Mouse (Mus musculus) cerebellum, adult 11-12 months (tissue): ENCODE results near the gene Mpped2.

ENCODE experiments used
- DNase-seq: peaks from one replicate; pipeline ENCODE4 v3.0.0; 2022

Mpped2 gene

GRCm38 (mm10) chr2:106860856-106861679 is 168.0 kb downstream of the Mpped2 start:
- DNase-seq, result no peak

DNA sequence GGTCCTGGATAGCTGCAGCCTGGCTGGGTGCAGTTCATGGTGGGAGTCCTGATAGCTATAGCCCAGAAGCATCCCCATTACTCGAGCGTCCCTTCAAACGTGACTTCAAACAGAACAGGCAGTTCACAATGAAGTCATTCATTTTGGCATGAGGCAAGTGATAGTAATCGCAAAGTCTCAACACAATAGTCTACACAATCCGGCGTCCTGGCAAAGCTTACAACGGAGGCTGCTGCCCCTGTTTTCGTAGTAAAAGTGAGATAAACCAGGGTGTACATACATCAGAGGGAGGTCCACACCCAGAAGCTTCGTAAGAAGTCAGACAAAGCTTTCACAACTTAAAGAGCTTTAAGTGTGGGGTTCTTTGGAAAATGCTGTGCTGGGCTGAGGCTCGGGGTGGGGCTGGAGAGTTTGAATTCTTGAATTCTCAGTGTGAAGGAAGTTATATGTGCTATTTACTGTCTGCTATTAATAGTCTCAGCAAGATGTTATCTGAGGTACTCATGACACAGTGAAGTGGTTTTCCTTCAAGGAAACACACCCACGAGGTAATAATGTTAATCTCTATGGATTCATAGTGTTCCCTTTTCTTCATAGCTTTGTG is 170.1 kb downstream of the Mpped2 start:
- no peak for DNase-seq

DNA sequence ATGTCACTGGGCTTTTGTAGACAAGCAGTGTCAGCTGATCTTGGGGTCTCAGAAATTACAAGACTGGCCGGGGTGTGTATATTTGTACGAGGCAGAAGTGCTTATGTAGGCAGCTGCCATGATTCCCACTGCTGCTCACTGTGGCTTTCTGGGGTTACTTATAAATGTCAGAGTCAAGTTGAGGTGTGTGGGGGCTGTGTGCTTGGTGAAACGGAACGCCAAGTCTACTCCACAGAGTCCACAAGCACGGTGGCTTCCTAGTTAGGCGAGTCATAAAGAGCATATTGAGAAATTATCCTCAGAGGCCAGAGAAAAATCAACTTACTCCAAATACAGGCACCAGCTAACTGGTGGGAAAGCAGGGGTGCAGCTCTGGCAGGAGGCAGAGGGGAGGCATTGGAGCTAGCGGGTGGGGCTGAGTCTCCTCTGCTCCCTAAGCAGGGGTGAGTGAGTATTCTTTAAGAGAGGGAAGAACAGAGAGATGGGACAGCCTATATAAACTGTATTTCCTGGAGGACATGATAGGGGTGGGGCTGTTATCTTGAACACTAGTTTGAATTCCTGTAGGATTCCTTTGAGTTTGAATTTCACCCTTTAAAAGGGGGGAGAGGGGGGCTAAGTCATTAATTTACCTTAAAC is 172.2 kb downstream of the Mpped2 start:
- no peak for DNase-seq

GRCm38 (mm10) chr2:106866303-106866702 is 173.2 kb downstream of the Mpped2 start:
- no peak for DNase-seq

- DNase-seq, result no peak
These were observed 177.8 kb downstream of the Mpped2 start for GRCm38 (mm10) chr2:106870886-106871285.

GRCm38 (mm10) chr2:106873166-106873565 is 180.1 kb downstream of the Mpped2 start:
- DNase-seq, result no peak

- no peak for DNase-seq
These were observed 190.3 kb downstream of the Mpped2 start for GRCm38 (mm10) chr2:106883390-106883789.

DNA sequence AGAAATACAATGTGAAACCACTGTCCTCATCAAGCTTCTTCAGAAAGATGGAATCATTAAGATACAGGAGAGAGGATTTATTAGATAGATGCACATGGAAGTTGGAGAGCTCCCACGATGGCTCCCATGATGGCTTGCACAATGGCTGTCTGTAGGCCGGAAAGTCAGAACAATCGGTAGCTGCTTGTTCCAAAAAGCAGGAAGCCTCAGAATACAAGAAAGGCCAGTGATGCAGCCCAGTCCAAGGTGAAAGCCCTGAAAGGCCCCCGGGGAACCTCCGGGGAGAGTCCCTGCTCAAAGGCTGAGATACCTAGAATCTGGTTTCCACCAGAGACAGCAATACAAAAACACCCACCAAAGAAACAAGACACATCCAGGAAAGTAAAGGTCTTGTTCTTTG is 195.1 kb downstream of the Mpped2 start:
- DNase-seq, result no peak

DNA sequence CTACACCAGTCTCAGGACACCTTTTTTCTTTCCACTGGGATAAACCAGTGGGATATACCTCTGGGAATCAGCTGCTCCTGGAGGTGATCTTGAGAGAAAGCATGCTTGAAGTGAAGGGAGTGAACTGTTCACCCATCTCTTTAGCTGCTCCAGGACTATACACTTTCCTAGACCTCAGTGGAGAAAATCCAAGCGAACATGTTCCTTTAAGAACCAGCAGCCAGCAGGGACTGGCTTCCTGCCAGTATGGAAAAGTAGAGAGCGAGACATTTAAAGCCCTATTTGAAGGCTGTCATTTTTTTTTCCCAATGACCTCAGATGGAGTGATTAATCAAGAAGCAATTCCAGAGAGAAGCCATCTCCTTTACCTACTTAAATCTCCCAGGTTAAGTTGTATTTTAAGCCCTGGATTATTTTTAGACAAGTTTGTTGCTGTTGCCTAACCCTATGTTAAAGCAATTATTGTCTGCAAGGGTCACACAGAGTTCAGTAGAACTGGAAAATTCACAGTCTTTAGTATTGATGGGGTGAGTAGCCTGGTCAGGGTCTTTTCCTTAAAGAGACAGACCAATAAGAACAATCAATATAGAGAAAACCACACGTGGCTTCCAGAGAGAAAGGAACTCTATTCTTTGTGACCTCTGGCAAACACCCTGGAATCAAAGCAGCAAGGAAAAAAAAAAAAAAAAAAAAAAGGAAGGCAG is 196.4 kb downstream of the Mpped2 start:
- DNase-seq, result no peak

- no peak for DNase-seq
These were observed 200.3 kb downstream of the Mpped2 start for GRCm38 (mm10) chr2:106893376-106893775.

GRCm38 (mm10) chr2:106895326-106896023 is 202.4 kb downstream of the Mpped2 start:
- no peak for DNase-seq

- no peak for DNase-seq
These were observed 202.9 kb downstream of the Mpped2 start for GRCm38 (mm10) chr2:106896024-106896384.

DNA sequence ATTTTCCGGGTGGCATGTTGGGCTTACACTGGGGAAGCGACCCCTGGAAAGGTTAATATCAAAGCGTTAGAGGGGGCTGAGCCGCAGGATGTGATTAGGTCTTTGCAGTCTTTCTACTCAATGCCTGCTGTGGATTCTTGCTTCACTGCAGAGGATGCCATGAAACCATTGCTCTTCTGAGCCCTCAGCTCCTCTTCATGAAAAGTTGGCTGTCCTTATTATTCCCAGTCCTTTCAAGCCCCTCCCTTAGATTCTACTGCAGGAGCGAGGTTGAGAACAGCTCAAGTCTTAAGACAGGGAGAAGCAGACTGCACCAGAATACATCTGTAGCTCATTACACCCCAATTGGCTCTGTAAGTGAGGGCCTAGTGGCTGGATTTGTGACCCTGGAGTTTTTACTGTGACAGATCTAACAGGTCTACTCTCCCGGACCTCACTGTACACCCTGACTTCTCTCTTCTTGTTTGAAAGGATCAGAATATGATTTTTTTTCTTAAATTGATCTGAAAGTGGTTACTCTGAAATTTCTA is 218.9 kb downstream of the Mpped2 start:
- DNase-seq, result no peak
